Mouse (Mus musculus): ENCODE measurements at regions not wholly inside any gene's neighbourhood (a gene's known extent, or its start where the extent isn't known, plus 50 kb on each side); places are given as distances from the start of the nearest gene placed in this dataset.

DNA sequence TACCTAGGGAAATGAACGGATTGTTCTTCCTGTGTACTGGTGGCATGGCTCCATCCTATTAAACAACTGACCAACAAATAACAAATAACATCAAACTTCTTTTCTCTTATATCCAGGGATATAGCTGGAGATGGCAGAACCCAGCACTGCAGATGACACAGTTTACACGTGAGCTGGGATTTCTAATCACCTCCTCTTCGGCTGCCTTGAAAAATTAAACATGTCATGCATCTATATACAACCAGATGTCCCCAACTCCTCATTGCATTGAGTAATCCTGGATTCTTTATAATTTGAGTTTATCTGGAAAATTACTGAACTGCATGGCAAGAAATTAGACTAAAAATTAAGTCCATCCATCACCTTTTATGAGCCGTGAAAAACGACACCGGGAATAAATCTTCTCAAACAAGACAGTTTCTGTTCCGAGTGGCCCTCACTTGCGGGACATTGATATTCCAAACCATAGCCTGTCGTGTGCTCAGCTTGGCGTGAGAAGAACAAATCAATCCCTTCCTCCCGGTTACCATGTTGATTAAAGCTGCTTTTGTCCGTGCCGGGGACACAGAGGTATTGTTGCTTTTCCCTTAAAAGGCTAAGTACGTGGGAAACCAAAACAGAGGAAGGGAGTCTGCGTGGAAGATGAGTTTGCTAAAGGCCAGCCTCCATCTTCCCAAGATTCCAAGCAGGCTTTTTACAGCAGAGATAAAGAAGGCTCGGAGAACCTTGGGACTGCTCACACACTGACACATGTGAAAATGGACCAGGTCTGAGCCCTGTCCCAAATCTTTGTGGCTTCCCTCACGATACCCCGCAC, 92.8 kb upstream of the Spon1 start:
- TF ChIP-seq RCOR1 (conservative IDR thresholded peaks at IDR 0.05; ENCODE audit: low read depth, low read length) = no peak

GRCm38 (mm10) chr7:113673596-113673956, 92.2 kb upstream of the Spon1 start:
- no peak for DNase-seq (ENCODE audit: extremely low read depth)
- no peak overlapping the region for H3K9ac ChIP-seq (ENCODE audit: insufficient read depth, low read depth)
- no peaks in the 10 kb centered on the region for H3K4me1 ChIP-seq (ENCODE audit: control insufficient read depth in 1 of 2, insufficient read depth in 2 of 2)
- H3K36me3 ChIP-seq (replicated peaks in 1 of 2; ENCODE audit: control insufficient read depth in 1 of 2, insufficient read depth in 1 of 2, low read length in 1 of 2) = no peaks in the 10 kb centered on the region
- no peaks in the 10 kb centered on the region for H3K79me2 ChIP-seq (replicated peaks; ENCODE audit: control insufficient read depth, extremely low read depth, insufficient read depth, poor library complexity, severe bottlenecking)
- H3K9me3 ChIP-seq (replicated peaks; ENCODE audit: low read length) = no peaks in the 10 kb centered on the region
- H3K4me3 ChIP-seq (replicated peaks in 1 of 3; ENCODE audit: low read depth in 2 of 3, low read length in 2 of 3, poor library complexity in 1 of 3) = no peak overlapping the region
- peaks cover 2% of the 10 kb centered on the region for H3K27me3 ChIP-seq (replicated peaks)
- in situ Hi-C loops (cut with MboI; ENCODE audit: low pct_ligation_motif_present, low pct_unique_long_range_greater_than_20kb, low sequenced_read_pairs) = no loop called here
- dilution Hi-C loops (cut with MboI; ENCODE audit: extremely low pct_ligation_motif_present, extremely low pct_unique_long_range_greater_than_20kb, low sequenced_read_pairs) = no loop called here
- TF ChIP-seq SIN3A (IDR thresholded peaks at IDR 0.05; ENCODE audit: low read length) (no peak), KAT2A (IDR thresholded peaks at IDR 0.05; ENCODE audit: insufficient replicate concordance, low read length) (no peak), ZNF384 (IDR thresholded peaks at IDR 0.05; ENCODE audit: low read depth, low read length) (no peak), TCF12 (IDR thresholded peaks at IDR 0.05; ENCODE audit: low read depth, low read length) (no peak), UBTF (IDR thresholded peaks at IDR 0.05; ENCODE audit: low read depth, low read length) (no peak), E2F4 (IDR thresholded peaks at IDR 0.05; ENCODE audit: insufficient replicate concordance, low read depth, low read length) (no peak), SMC3 (IDR thresholded peaks at IDR 0.05; ENCODE audit: low read depth, low read length) (no peak), PAX5 (IDR thresholded peaks at IDR 0.05; ENCODE audit: low read length) (no peak), CHD1 (IDR thresholded peaks at IDR 0.05; ENCODE audit: low read depth, low read length) (no peak), GABPA (IDR thresholded peaks at IDR 0.05; ENCODE audit: insufficient replicate concordance, low read depth, low read length) (no peak), JUND (conservative IDR thresholded peaks at IDR 0.05; ENCODE audit: low read depth, low read length) (no peak), TBP (conservative IDR thresholded peaks at IDR 0.05; ENCODE audit: low read depth, low read length) (no peak), USF1 (IDR thresholded peaks at IDR 0.05; ENCODE audit: low read depth, low read length) (no peak), HCFC1 (IDR thresholded peaks at IDR 0.05; ENCODE audit: low read depth, low read length) (no peak), MAX (IDR thresholded peaks at IDR 0.05; ENCODE audit: low read length) (no peak), POLR2AphosphoS2 (IDR thresholded peaks at IDR 0.05; ENCODE audit: low read depth, low read length) (no peak), ZC3H11A (IDR thresholded peaks at IDR 0.05; ENCODE audit: low read depth, low read length) (no peak), JUN (IDR thresholded peaks at IDR 0.05; ENCODE audit: insufficient read depth, low read depth, low read length) (no peak), MEF2A (IDR thresholded peaks at IDR 0.05; ENCODE audit: borderline replicate concordance, low read depth, low read length) (no peak), MYC (IDR thresholded peaks at IDR 0.05; ENCODE audit: low read depth, low read length) (no peak)
- no peak overlapping the region for H3K4me2 ChIP-seq (ENCODE audit: insufficient read depth, low read depth, poor library complexity, severe bottlenecking)
- no peak overlapping the region for H3K27ac ChIP-seq (ENCODE audit: insufficient read depth, low read depth)

More for the DNA sequence above, 92.8 kb upstream of the Spon1 start:
- no peak overlapping the region for H3K9ac ChIP-seq (ENCODE audit: insufficient read depth, low read depth)
- no peaks in the 10 kb centered on the region for H3K9me3 ChIP-seq (replicated peaks; ENCODE audit: low read length)
- H3K4me2 ChIP-seq (ENCODE audit: insufficient read depth, low read depth, poor library complexity, severe bottlenecking) = no peak overlapping the region
- H3K27ac ChIP-seq (ENCODE audit: insufficient read depth, low read depth) = no peak overlapping the region
- no peak for DNase-seq (ENCODE audit: extremely low read depth)
- peaks cover 2% of the 10 kb centered on the region for H3K27me3 ChIP-seq (replicated peaks)
- H3K79me2 ChIP-seq (replicated peaks; ENCODE audit: control insufficient read depth, extremely low read depth, insufficient read depth, poor library complexity, severe bottlenecking) = no peaks in the 10 kb centered on the region
- no peaks in the 10 kb centered on the region for H3K4me1 ChIP-seq (ENCODE audit: control insufficient read depth in 1 of 2, insufficient read depth in 2 of 2)
- dilution Hi-C loops (cut with MboI; ENCODE audit: extremely low pct_ligation_motif_present, extremely low pct_unique_long_range_greater_than_20kb, low sequenced_read_pairs) (no loop called here), in situ Hi-C loops (cut with MboI; ENCODE audit: low pct_ligation_motif_present, low pct_unique_long_range_greater_than_20kb, low sequenced_read_pairs) (no loop called here)
- no peak overlapping the region for H3K4me3 ChIP-seq (replicated peaks in 1 of 3; ENCODE audit: low read depth in 2 of 3, low read length in 2 of 3, poor library complexity in 1 of 3)
- H3K36me3 ChIP-seq (replicated peaks in 1 of 2; ENCODE audit: control insufficient read depth in 1 of 2, insufficient read depth in 1 of 2, low read length in 1 of 2) = no peaks in the 10 kb centered on the region

All from CH12.LX (cell line).